10 mouse cellular contexts compared by ENCODE assay signal in the genomic region with DNA sequence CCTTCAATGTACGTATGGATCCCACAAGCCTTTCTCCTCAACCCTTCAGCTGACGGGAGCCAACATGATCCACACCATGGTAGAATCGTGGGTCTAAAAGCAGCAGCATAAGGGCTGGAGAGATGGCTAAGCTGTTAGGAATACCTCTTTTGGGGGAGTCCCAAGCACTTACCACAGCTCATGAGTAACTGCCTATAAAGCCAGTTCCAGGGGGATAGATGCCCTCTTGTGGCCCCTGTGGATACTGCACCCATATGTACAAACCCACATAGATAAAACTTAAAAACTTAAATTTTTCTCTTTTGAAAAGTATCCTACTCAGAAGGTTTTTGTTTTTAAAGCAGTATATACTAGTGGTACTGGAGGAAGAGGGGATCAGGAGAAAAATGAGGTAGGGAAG.
A peak's percentile ranks its signal among the peaks of the same experiment; 100 is the strongest.
DNase-seq lines count a peak whose midpoint lies in the region; ATAC-seq and TF ChIP-seq lines count a peak whose summit lies in the region.
"Had no signal": no experiment of that assay in that cellular context is flagged by ENCODE, and none has a peak within 500 bp of the region (broad histone marks: within the 10 kb centered on the region; RNA-seq: fewer than 3 reads in every experiment).

No protein-coding gene starts in this region.

- H3K4me1 ChIP-seq in hindbrain, embryonic 11.5 days (replicated peaks; ENCODE audit: control insufficient read depth, insufficient read depth, low read length) = no peaks in the 10 kb centered on the region
- H3K4me1 ChIP-seq in hindbrain, embryonic 16.5 days (ENCODE audit: control insufficient read depth, insufficient read depth, low read depth, low read length) = no peaks in the 10 kb centered on the region
- H3K4me1 ChIP-seq: embryonic facial prominence, embryonic 15.5 days; liver, embryonic 15.5 days had no signal

- CTCF ChIA-PET in Patski (lab: Charles Lee) = interaction anchor here (0.6 to 12.5 kb wide), 20 partner anchors 11 to 372 kb away, joined by 3 to 146 read pairs (median 4); partner anchors contain the start of gene Cbwd1

- POLR2A ChIA-PET in Patski (lab: Charles Lee) = interaction anchor here (0.6 to 1.1 kb wide), 2 partner anchors 83 to 380 kb away, joined by 3 to 5 read pairs; no protein-coding TSS in a partner anchor

- peak; percentile 79 for DNase-seq in hindbrain, embryonic 11.5 days (ENCODE audit: low spot score)
- DNase-seq in A20 (ENCODE audit: low read depth, low spot score) = peak; percentile 57
- no peak for DNase-seq in Patski (ENCODE audit: low read depth, low spot score)
- DNase-seq in embryo, embryonic 10.5 days (ENCODE audit: low spot score) = peak; percentile 80
- DNase-seq in kidney, postnatal 10 days = peak; percentile 82
- peak; percentile 58 for DNase-seq in thymus, postnatal 14 days

- no peaks in the 10 kb centered on the region for H3K36me3 ChIP-seq in hindbrain, embryonic 11.5 days (ENCODE audit: control insufficient read depth, insufficient read depth, low read length)
- no peaks in the 10 kb centered on the region for H3K36me3 ChIP-seq in hindbrain, embryonic 16.5 days (ENCODE audit: control insufficient read depth, insufficient read depth, low read length)
- H3K36me3 ChIP-seq: embryonic facial prominence, embryonic 15.5 days; liver, embryonic 15.5 days had no signal

- H3K4me3 ChIP-seq in hindbrain, embryonic 11.5 days (ENCODE audit: low read depth, low read length) = no peak overlapping the region
- no peak overlapping the region for H3K4me3 ChIP-seq in hindbrain, embryonic 16.5 days (ENCODE audit: low read length)
- H3K4me3 ChIP-seq: embryonic facial prominence, embryonic 15.5 days; liver, embryonic 15.5 days had no signal

- in situ Hi-C loops in Patski (cut with MboI; ENCODE audit: low pct_unique_long_range_greater_than_20kb) = loop anchor here (5.0 kb wide), 3 partner anchors 97 to 382 kb away; partner anchors contain the start of gene Kank1

- H3K9me3 ChIP-seq in hindbrain, embryonic 11.5 days (ENCODE audit: control insufficient read depth, low read length) = no peaks in the 10 kb centered on the region
- H3K9me3 ChIP-seq in hindbrain, embryonic 16.5 days (ENCODE audit: control insufficient read depth, low read length) = no peaks in the 10 kb centered on the region
- H3K9me3 ChIP-seq: embryonic facial prominence, embryonic 15.5 days; liver, embryonic 15.5 days had no signal

- ATAC-seq in hindbrain, embryonic 11.5 days (ENCODE audit: low FRiP score) = no peak
- ATAC-seq in hindbrain, embryonic 16.5 days = no peak
- ATAC-seq in Patski = no peak
- ATAC-seq in megakaryocyte-erythroid progenitor cell, adult 5-6 weeks (replicated peaks; ENCODE audit: low FRiP score, low TSS enrichment, poor library complexity, severe bottlenecking) = peak; percentile 66

- peak; percentile 90 for TF ChIP-seq CTCF in Patski (IDR thresholded peaks at IDR 0.05)

- no peaks in the 10 kb centered on the region for H3K27me3 ChIP-seq in hindbrain, embryonic 11.5 days (ENCODE audit: control insufficient read depth, insufficient read depth, low read length)
- no peaks in the 10 kb centered on the region for H3K27me3 ChIP-seq in hindbrain, embryonic 16.5 days (replicated peaks; ENCODE audit: control insufficient read depth, insufficient read depth, low read length)
- H3K27me3 ChIP-seq in Patski = no peaks in the 10 kb centered on the region
- H3K27me3 ChIP-seq: embryonic facial prominence, embryonic 15.5 days; liver, embryonic 15.5 days had no signal

- H3K27ac ChIP-seq in hindbrain, embryonic 11.5 days (ENCODE audit: low read depth, low read length) = no peak overlapping the region
- no peak overlapping the region for H3K27ac ChIP-seq in hindbrain, embryonic 16.5 days (ENCODE audit: low read depth, low read length)
- H3K27ac ChIP-seq: embryonic facial prominence, embryonic 15.5 days; liver, embryonic 15.5 days had no signal

- 61% methylated on average over 3 of the region's 3 CpGs for WGBS in hindbrain, embryonic 11.5 days
- WGBS in hindbrain, embryonic 16.5 days = 63% methylated on average over 3 of the region's 3 CpGs

- H3K9ac ChIP-seq in hindbrain, embryonic 11.5 days (ENCODE audit: low read depth, low read length) = no peak overlapping the region
- no peak overlapping the region for H3K9ac ChIP-seq in hindbrain, embryonic 16.5 days (ENCODE audit: low read depth, low read length)
- H3K9ac ChIP-seq: embryonic facial prominence, embryonic 15.5 days; liver, embryonic 15.5 days had no signal

- no peak overlapping the region for H3K4me2 ChIP-seq in hindbrain, embryonic 11.5 days (replicated peaks; ENCODE audit: low read depth, low read length)
- H3K4me2 ChIP-seq in hindbrain, embryonic 16.5 days (ENCODE audit: low read length) = no peak overlapping the region
- H3K4me2 ChIP-seq: embryonic facial prominence, embryonic 15.5 days; liver, embryonic 15.5 days had no signal
